Mouse (Mus musculus): ENCODE data around the gene Slc46a1. TPM values are rescaled to one million over a fixed set of nuclear protein-coding genes. Genes with fewer than 3 reads are reported as not detected.

Slc46a1 gene
- total and polyA plus RNA-seq, 3 experiments, result 4.4 to 6.1 (median 6.0) TPM

DNA sequence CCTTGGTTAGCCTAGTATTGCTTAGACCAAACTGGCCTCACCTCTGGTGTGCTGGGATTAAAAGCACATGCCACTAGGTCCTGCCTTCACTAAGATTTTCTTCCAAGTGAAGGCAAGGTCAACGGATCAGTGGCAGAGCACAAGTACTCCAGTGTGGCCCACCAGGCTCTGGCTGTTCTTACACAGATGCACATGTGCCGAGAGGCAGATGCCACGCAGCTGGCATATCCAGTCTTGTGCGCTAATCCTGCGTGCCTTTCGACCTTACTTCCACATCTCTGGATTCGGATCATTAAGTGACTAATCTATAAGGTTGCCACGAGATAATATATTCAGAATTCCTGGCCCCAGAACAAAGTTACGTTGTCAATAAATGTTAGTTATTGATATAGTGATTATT, 381 bp upstream of the Slc46a1 start:
- DNase-seq (ENCODE audit: extremely low read depth), result no peak
- Histone ChIP-seq H3K27me3 (replicated peaks) (peaks cover 3% of the 10 kb centered on the region), H3K4me3 (replicated peaks in 1 of 3; ENCODE audit: low read depth in 2 of 3, low read length in 2 of 3, poor library complexity in 1 of 3) (peak overlapping the region in 2 of 3 experiments; percentile 67 to 85), H3K9me3 (replicated peaks; ENCODE audit: low read length) (peaks cover 8% of the 10 kb centered on the region), H3K9ac (ENCODE audit: insufficient read depth, low read depth) (peak overlapping the region; percentile 89; the same call in 1 of the 2 replicates), H3K4me2 (ENCODE audit: insufficient read depth, low read depth, poor library complexity, severe bottlenecking) (peak overlapping the region; percentile 24), H3K36me3 (replicated peaks in 1 of 2; ENCODE audit: control insufficient read depth in 1 of 2, insufficient read depth in 1 of 2, low read length in 1 of 2) (no peaks in the 10 kb centered on the region), H3K79me2 (replicated peaks; ENCODE audit: control insufficient read depth, extremely low read depth, insufficient read depth, poor library complexity, severe bottlenecking) (no peaks in the 10 kb centered on the region), H3K4me1 (ENCODE audit: control insufficient read depth in 1 of 2, insufficient read depth in 2 of 2) (peaks cover 7 to 14% of the 10 kb centered on the region in 2 experiments), H3K27ac (ENCODE audit: insufficient read depth, low read depth) (no peak overlapping the region)
- TF ChIP-seq USF2 (conservative IDR thresholded peaks at IDR 0.05; ENCODE audit: low read depth, low read length) (no peak), USF1 (IDR thresholded peaks at IDR 0.05; ENCODE audit: low read depth, low read length) (no peak), JUN (IDR thresholded peaks at IDR 0.05; ENCODE audit: insufficient read depth, low read depth, low read length) (no peak), GABPA (IDR thresholded peaks at IDR 0.05; ENCODE audit: insufficient replicate concordance, low read depth, low read length) (no peak), POLR2A (IDR thresholded peaks at IDR 0.05; ENCODE audit: low read depth, low read length) (no peak), ZKSCAN1 (IDR thresholded peaks at IDR 0.05; ENCODE audit: borderline replicate concordance, low read depth, low read length) (no peak), ETS1 (conservative IDR thresholded peaks at IDR 0.05; ENCODE audit: low read depth, low read length) (no peak), CHD2 (IDR thresholded peaks at IDR 0.05; ENCODE audit: low read length) (no peak), ZMIZ1 (IDR thresholded peaks at IDR 0.05; ENCODE audit: low read depth, low read length) (no peak), HCFC1 (IDR thresholded peaks at IDR 0.05; ENCODE audit: low read depth, low read length) (no peak), KAT2A (IDR thresholded peaks at IDR 0.05; ENCODE audit: insufficient replicate concordance, low read length) (no peak), NELFE (IDR thresholded peaks at IDR 0.05; ENCODE audit: low read depth, low read length) (no peak), MAFK (IDR thresholded peaks at IDR 0.05; ENCODE audit: insufficient replicate concordance, low read length) (no peak), POLR2AphosphoS2 (IDR thresholded peaks at IDR 0.05; ENCODE audit: low read depth, low read length) (no peak), RAD21 (IDR thresholded peaks at IDR 0.05; ENCODE audit: low read depth, low read length) (no peak), NRF1 (IDR thresholded peaks at IDR 0.05; ENCODE audit: low read depth, low read length) (no peak)
- dilution Hi-C loops (cut with MboI; ENCODE audit: extremely low pct_ligation_motif_present, extremely low pct_unique_long_range_greater_than_20kb, low sequenced_read_pairs) (no loop called here), in situ Hi-C loops (cut with MboI; ENCODE audit: low pct_ligation_motif_present, low pct_unique_long_range_greater_than_20kb, low sequenced_read_pairs) (no loop called here)

GRCm38 (mm10) chr11:78466242-78466912, 880 bp downstream of the Slc46a1 start:
- peak overlapping the region; percentile 67 to 85 (median 84) for H3K4me3 ChIP-seq (replicated peaks in 1 of 3; ENCODE audit: low read depth in 2 of 3, low read length in 2 of 3, poor library complexity in 1 of 3)
- DNase-seq (ENCODE audit: extremely low read depth), result no peak
- dilution Hi-C loops (cut with MboI; ENCODE audit: extremely low pct_ligation_motif_present, extremely low pct_unique_long_range_greater_than_20kb, low sequenced_read_pairs), result no loop called here

More at GRCm38 (mm10) chr11:78466242-78466912, 880 bp downstream of the Slc46a1 start:
- Histone ChIP-seq H3K79me2 (replicated peaks; ENCODE audit: control insufficient read depth, extremely low read depth, insufficient read depth, poor library complexity, severe bottlenecking) (no peaks in the 10 kb centered on the region), H3K27ac (ENCODE audit: insufficient read depth, low read depth) (no peak overlapping the region), H3K36me3 (replicated peaks in 1 of 2; ENCODE audit: control insufficient read depth in 1 of 2, insufficient read depth in 1 of 2, low read length in 1 of 2) (peaks cover 0 to 1% of the 10 kb centered on the region in 2 experiments), H3K4me2 (ENCODE audit: insufficient read depth, low read depth, poor library complexity, severe bottlenecking) (peak overlapping the region; percentile 24), H3K9me3 (replicated peaks; ENCODE audit: low read length) (peaks cover 8% of the 10 kb centered on the region), H3K27me3 (replicated peaks) (peaks cover 2% of the 10 kb centered on the region), H3K9ac (ENCODE audit: insufficient read depth, low read depth) (peak overlapping the region; percentile 89; the same call in 1 of the 2 replicates), H3K4me1 (ENCODE audit: control insufficient read depth in 1 of 2, insufficient read depth in 2 of 2) (peaks cover 7 to 14% of the 10 kb centered on the region in 2 experiments)
- TF ChIP-seq ELF1 (IDR thresholded peaks at IDR 0.05; ENCODE audit: low read depth, low read length) (peak; percentile 35; the same call in 1 of the 2 replicates), RAD21 (IDR thresholded peaks at IDR 0.05; ENCODE audit: low read depth, low read length) (no peak)
- in situ Hi-C loops (cut with MboI; ENCODE audit: low pct_ligation_motif_present, low pct_unique_long_range_greater_than_20kb, low sequenced_read_pairs), result no loop called here

All from CH12.LX (cell line).